Mouse (Mus musculus) intestine, embryonic 14.5 days (tissue): ENCODE results near the gene Ankrd39. TPM values are rescaled to one million over a fixed set of nuclear protein-coding genes. Genes with fewer than 3 reads are reported as not detected.

ENCODE experiments used
- ATAC-seq: fragments of 200-750 bp; cut with Nextera tagmentation; replicated peaks from 2 replicates; pipeline ENCODE4 v1.8.0; 2017; ENCODE audit warnings: low read depth, moderate number of reproducible peaks, moderate TSS enrichment, moderate library complexity; ENCODE audit not compliant: low FRiP score, low TSS enrichment
- DNase-seq: peaks from one replicate; pipeline ENCODE4 v3.0.0-alpha.2; 2018; ENCODE audit warnings: low spot score
- H3K27ac ChIP-seq: fragments of 300-500 bp; sonication (generic); 2 replicates; pipeline ENCODE4 v1.5.1; 2014; ENCODE audit warnings: low read depth, mild to moderate bottlenecking, control low read depth
- H3K27me3 ChIP-seq: fragments of 300-500 bp; sonication (generic); replicated peaks from 2 replicates; pipeline ENCODE4 v1.6.1; 2014; ENCODE audit warnings: low read length, control low read depth; ENCODE audit not compliant: control insufficient read depth, insufficient read depth
- H3K36me3 ChIP-seq: fragments of 300-500 bp; sonication (generic); 2 replicates; pipeline ENCODE4 v1.6.1; 2014; ENCODE audit warnings: low read length, control low read depth; ENCODE audit not compliant: control insufficient read depth, insufficient read depth
- H3K4me1 ChIP-seq: fragments of 300-500 bp; sonication (generic); replicated peaks from 2 replicates; pipeline ENCODE4 v1.6.1; 2014; ENCODE audit warnings: low read length, control low read depth, mixed read lengths; ENCODE audit not compliant: control insufficient read depth, insufficient read depth
- H3K4me2 ChIP-seq: fragments of 300-500 bp; sonication (generic); 2 replicates; pipeline ENCODE4 v1.6.1; 2014; ENCODE audit warnings: low read length
- H3K4me3 ChIP-seq: fragments of 300-500 bp; sonication (generic); 2 replicates; pipeline ENCODE4 v1.5.1; 2014; ENCODE audit warnings: low read depth, low read length, control low read depth, mixed read lengths
- H3K9ac ChIP-seq: fragments of 300-500 bp; sonication (generic); 2 replicates; pipeline ENCODE4 v1.6.1; 2014; ENCODE audit warnings: mild to moderate bottlenecking, low read length
- H3K9me3 ChIP-seq: fragments of 300-500 bp; sonication (generic); 2 replicates; pipeline ENCODE4 v1.6.1; 2016; ENCODE audit warnings: low read length, control low read depth; ENCODE audit not compliant: control insufficient read depth
- WGBS: fragments of 180-500 bp; shearing (Covaris S2); extraction: QIAGEN DNeasy Blood & Tissue Kit; methylation state at CpG from one replicate; pipeline ENCODE4 v1.1.7; 2014; 5-methylcytosine and 5-hydroxymethylcytosine counted together
- polyA plus RNA-seq: library from polyadenylated mRNA; unstranded; fragments of >200 nt; fragmentation: Nextera tagmentation; extraction: Ambion mirVana; gene quantifications from 2 replicates; pipeline ENCODE4 v1.2.1, GENCODE M21; 2014

Gene Ankrd39
- polyA plus RNA-seq, 1 experiment from 2014 or later, result 25.7 TPM

DNA sequence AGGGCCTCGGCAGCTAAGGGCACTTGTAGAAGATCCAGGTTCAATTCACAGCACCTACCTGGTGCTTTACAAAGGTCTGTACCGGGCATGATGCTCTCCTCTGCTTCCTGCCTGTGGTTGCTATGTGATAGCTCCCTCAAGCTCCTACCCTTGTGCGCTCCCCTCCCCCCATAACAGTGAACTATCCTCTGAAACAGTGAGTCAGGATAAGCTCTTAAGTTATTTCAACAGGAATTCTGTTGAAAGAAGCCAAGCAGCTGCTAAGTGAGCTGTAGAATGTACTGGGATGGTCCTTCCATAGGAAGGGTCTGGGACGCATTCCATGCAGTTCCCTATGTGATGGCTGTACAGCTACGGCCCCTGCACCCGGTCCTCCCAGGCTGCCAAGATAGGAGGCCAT is 13.7 kb downstream of the Ankrd39 start:
- Histone ChIP-seq H3K4me1 (no peaks in the 10 kb centered on the region), H3K27me3 (no peaks in the 10 kb centered on the region), H3K36me3 (peaks cover 14% of the 10 kb centered on the region), H3K4me3 (no peak overlapping the region), H3K9ac (no peak overlapping the region), H3K4me2 (no peak overlapping the region), H3K27ac (no peak overlapping the region), H3K9me3 (no peaks in the 10 kb centered on the region)
- no peak for DNase-seq
- ATAC-seq, result no peak
- 72% methylated on average over 6 of the region's 6 CpGs for WGBS

DNA sequence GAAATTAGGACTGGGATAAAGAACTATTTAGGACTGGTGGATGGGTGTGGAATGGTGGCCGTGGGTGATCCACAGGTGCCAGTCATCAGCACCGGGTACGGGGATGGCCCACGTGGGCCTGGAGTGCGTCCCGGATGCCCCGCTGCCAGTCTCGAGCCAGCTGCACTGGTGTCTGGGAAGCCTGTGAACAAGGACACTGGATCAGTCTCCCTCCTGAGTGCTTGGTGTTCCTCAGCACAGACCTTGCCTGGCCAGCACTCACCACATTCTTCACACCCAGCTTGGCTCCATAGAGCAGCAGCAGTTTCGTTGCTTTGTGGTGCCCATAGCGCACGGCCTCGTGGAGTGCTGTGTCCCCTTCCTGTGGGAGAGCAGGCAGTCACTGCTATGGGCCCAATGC is 15.8 kb downstream of the Ankrd39 start:
- WGBS, result 90% methylated on average over 12 of the region's 12 CpGs
- no peak overlapping the region for H3K27ac ChIP-seq
- H3K9ac ChIP-seq, result no peak overlapping the region
- no peak overlapping the region for H3K4me2 ChIP-seq
- DNase-seq (no peak), ATAC-seq (no peak)
- H3K27me3 ChIP-seq, result no peaks in the 10 kb centered on the region
- H3K4me1 ChIP-seq, result no peaks in the 10 kb centered on the region
- H3K36me3 ChIP-seq, result peaks cover 14% of the 10 kb centered on the region; the same call in 1 of the 2 replicates
- no peaks in the 10 kb centered on the region for H3K9me3 ChIP-seq
- no peak overlapping the region for H3K4me3 ChIP-seq

DNA sequence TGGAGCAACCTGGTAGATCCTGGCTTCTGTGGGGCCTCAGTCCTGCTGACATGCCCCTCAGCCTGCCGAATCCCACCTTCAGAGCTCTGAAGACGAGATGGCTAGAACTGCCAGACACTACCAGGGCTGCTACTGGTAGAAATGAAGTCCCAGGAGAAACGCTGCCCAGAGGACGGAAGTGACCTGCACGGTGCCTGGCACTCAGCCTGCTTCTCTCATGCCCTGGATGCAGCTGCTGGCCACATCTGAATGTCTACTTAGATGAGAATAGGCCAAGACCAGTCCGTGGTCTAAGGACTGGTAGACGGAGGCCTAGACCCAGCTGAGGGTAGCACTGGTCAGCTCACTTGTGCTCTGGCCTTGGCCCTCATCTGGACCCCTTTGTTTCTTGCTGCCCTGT is 16.3 kb downstream of the Ankrd39 start:
- H3K36me3 ChIP-seq, result peaks cover 19% of the 10 kb centered on the region
- no peaks in the 10 kb centered on the region for H3K4me1 ChIP-seq
- DNase-seq (no peak), ATAC-seq (no peak)
- no peak overlapping the region for H3K4me3 ChIP-seq
- 92% methylated on average over 7 of the region's 7 CpGs for WGBS
- H3K9me3 ChIP-seq, result no peaks in the 10 kb centered on the region
- no peak overlapping the region for H3K27ac ChIP-seq
- H3K4me2 ChIP-seq, result no peak overlapping the region
- H3K9ac ChIP-seq, result no peak overlapping the region
- no peaks in the 10 kb centered on the region for H3K27me3 ChIP-seq

DNA sequence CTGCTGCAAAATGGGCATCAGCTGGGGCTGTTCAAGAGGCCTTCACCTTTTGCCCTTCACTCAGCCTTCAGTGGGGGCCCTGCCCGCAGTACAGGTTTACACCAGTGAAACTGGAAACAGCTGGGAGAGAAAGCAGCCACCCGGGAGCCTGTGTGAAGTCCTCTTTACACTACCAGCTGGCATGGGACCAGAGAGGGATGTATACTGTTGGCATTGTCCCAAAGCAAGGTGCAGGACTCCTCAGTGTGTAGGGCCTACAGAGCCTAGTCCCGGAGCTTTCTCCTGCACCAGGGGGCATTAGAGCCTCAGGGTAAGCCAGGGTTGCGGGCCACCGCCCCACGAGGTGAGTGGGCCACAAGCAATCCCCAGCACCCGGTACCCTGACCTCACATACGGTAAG is 16.8 kb downstream of the Ankrd39 start:
- no peaks in the 10 kb centered on the region for H3K27me3 ChIP-seq
- ATAC-seq, result no peak
- H3K4me3 ChIP-seq, result no peak overlapping the region
- no peak for DNase-seq
- H3K27ac ChIP-seq, result no peak overlapping the region
- no peaks in the 10 kb centered on the region for H3K4me1 ChIP-seq
- H3K36me3 ChIP-seq, result peaks cover 24% of the 10 kb centered on the region
- no peak overlapping the region for H3K4me2 ChIP-seq
- 77% methylated on average over 8 of the region's 8 CpGs for WGBS
- H3K9me3 ChIP-seq, result no peaks in the 10 kb centered on the region
- H3K9ac ChIP-seq, result no peak overlapping the region

DNA sequence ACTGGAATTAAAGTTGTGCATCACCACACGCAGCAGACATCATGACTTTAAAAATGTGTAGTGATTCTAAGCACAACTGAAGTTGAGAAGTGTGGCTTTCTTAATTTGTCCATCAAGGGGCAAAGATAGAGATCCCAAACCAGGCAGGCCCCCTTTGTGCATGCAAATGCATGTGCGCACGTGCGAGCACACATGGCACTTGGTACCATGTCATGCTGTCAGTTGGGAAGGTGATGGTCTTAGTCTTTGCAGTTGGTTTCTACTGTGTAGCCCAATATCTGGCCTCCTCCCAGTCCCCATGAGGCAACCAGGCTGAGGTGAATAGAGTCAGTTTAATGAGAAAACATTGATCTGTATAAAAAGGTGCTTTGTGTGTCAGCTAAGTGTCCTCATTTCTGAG is 17.4 kb downstream of the Ankrd39 start:
- H3K36me3 ChIP-seq, result peaks cover 30% of the 10 kb centered on the region
- H3K4me3 ChIP-seq, result no peak overlapping the region

DNA sequence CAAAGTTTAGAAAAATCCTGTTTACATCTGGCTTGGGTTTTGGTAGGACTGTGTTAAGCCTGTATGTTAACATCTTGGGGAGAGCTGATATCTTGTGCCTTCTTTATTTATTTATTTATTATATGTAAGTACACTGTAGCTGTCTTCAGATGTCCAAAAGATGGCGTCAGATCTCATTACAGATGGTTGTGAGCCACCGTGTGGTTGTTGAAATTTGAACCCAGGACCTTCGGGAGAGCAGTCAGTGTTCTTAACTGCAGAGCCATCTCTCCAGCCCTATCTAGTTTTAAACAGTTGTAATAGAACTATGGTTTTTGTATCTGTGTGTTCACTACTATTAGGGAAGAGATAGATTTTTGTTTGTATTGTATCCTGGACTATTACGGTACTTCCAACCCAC is 18.0 kb downstream of the Ankrd39 start:
- Histone ChIP-seq H3K4me1 (no peaks in the 10 kb centered on the region), H3K36me3 (peaks cover 34% of the 10 kb centered on the region), H3K9ac (no peak overlapping the region), H3K4me2 (no peak overlapping the region), H3K27ac (no peak overlapping the region), H3K9me3 (no peaks in the 10 kb centered on the region), H3K4me3 (no peak overlapping the region), H3K27me3 (no peaks in the 10 kb centered on the region)
- 93% methylated on average over 4 of the region's 4 CpGs for WGBS
- ATAC-seq (no peak), DNase-seq (no peak)

More for the DNA sequence above, 17.4 kb downstream of the Ankrd39 start:
- DNase-seq (no peak), ATAC-seq (no peak)
- Histone ChIP-seq H3K4me1 (no peaks in the 10 kb centered on the region), H3K9me3 (no peaks in the 10 kb centered on the region), H3K9ac (no peak overlapping the region), H3K4me2 (no peak overlapping the region), H3K27me3 (no peaks in the 10 kb centered on the region), H3K27ac (no peak overlapping the region)
- WGBS, result 97% methylated on average over 4 of the region's 4 CpGs

DNA sequence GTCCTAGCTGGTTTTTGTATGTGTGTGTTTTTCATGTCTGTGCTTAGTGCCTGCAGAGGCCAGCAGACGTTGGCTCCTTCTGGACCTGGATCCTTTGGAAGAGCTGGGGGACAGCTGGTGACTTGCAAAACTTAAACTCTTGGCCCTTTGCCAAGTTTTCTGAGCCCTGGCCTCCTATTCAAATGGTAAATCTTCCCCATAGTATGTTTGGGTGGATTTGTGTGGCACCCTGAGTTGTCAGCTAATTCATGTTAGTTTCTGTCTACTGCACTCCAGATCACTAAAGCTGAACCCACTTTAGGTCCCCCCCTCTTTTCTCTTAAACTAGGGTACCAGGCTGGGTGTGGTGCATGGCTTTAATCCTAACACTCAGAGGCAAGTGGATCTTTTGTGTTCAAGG is 18.9 kb downstream of the Ankrd39 start:
- Histone ChIP-seq H3K4me2 (no peak overlapping the region), H3K27me3 (no peaks in the 10 kb centered on the region)
- no peak for DNase-seq

DNA sequence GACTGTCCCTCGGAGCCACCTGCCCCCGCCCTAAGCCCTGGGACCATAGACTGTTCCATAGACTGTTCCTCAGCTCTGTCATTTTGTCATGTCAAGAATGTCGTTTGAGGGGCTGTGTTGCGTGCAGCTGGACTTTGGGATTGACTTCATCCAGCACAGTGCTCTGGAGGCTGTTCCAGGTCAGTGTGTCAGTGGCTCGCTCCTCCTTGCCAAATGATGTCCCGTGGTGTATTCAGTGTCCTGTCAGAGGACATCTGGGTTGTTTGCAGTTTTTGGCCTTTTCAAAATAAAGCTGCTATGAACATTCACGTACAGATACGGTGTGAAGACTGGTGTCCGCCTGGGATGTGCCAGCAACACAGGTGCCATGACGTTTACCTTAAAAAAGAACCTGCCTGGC is 20.3 kb downstream of the Ankrd39 start:
- no peak for DNase-seq
- peaks cover 10% of the 10 kb centered on the region; the same call in 1 of the 2 replicates for H3K4me1 ChIP-seq
- no peaks in the 10 kb centered on the region for H3K9me3 ChIP-seq
- H3K36me3 ChIP-seq, result peaks cover 50% of the 10 kb centered on the region
- H3K9ac ChIP-seq, result no peak overlapping the region
- WGBS, result 94% methylated on average over 10 of the region's 10 CpGs
- ATAC-seq, result no peak
- H3K4me3 ChIP-seq, result no peak overlapping the region
- no peak overlapping the region for H3K27ac ChIP-seq
- no peak overlapping the region for H3K4me2 ChIP-seq
- H3K27me3 ChIP-seq, result no peaks in the 10 kb centered on the region

More for the DNA sequence above, 18.9 kb downstream of the Ankrd39 start:
- Histone ChIP-seq H3K4me1 (peaks cover 2% of the 10 kb centered on the region; the same call in 1 of the 2 replicates), H3K4me3 (no peak overlapping the region), H3K9me3 (no peaks in the 10 kb centered on the region), H3K27ac (no peak overlapping the region), H3K36me3 (peaks cover 38% of the 10 kb centered on the region), H3K9ac (no peak overlapping the region)
- WGBS, result 28% methylated on average over 1 of the region's 1 CpGs
- no peak for ATAC-seq

DNA sequence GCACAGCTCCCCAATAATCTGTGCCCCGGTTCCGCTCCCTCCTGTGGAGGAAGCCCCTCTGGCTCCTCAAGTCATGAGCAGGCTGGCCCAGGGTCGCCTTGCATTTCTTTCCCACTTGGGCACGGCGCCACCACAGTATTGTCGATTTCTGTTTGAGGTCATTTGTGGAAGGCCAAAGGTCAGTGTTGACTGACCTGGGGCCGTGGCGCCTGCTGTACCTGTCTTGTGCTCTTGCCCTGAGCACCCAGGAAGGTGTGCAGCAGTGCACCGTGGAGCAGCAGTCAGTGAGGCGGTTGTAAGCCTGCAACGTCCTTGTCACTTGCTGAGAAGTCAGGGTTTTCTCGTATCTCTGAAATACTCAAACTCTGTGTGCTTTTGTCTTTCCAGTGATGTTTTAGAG is 21.5 kb downstream of the Ankrd39 start:
- Histone ChIP-seq H3K36me3 (peaks cover 56% of the 10 kb centered on the region), H3K9ac (no peak overlapping the region), H3K9me3 (no peaks in the 10 kb centered on the region), H3K27me3 (no peaks in the 10 kb centered on the region), H3K4me2 (no peak overlapping the region), H3K27ac (no peak overlapping the region), H3K4me3 (no peak overlapping the region), H3K4me1 (peaks cover 10% of the 10 kb centered on the region; the same call in 1 of the 2 replicates)
- ATAC-seq, result no peak
- 89% methylated on average over 12 of the region's 12 CpGs for WGBS
- DNase-seq, result no peak
